ENCODE assay signal across 8 mouse cellular contexts in genomic region chr11:94469136-94470064, GRCm38 (mm10). TPM values are rescaled to one million over a fixed set of nuclear protein-coding genes. Genes with fewer than 3 reads are reported as not detected.
DNase-seq lines count a peak whose midpoint lies in the region; ATAC-seq and TF ChIP-seq lines count a peak whose summit lies in the region.

No protein-coding gene starts in this region.

- TF ChIP-seq POLR2A in embryonic fibroblast, embryonic 13.5 days (IDR thresholded peaks at IDR 0.05; ENCODE audit: low read depth, low read length), result 0 out of 2 replicates have a peak, but pooled peaks have one; percentile 19
- no peak for TF ChIP-seq POLR2A in olfactory bulb, adult 2 months (IDR thresholded peaks at IDR 0.05; ENCODE audit: insufficient read depth, low read depth, low read length)

- DNase-seq in lung, postnatal 25 days (ENCODE audit: low spot score), result no peak
- peak; percentile 41 for DNase-seq in induced T-regulatory cell, adult 2 months (ENCODE audit: low read depth)
- no peak for DNase-seq in frontal cortex, adult 2 months (ENCODE audit: extremely low spot score in 1 of 2, low spot score in 1 of 2)
- DNase-seq in frontal cortex, postnatal 10 days (ENCODE audit: low spot score in 2 of 2), result no peak

- TF ChIP-seq CTCF in embryonic fibroblast, embryonic 13.5 days (IDR thresholded peaks at IDR 0.05; ENCODE audit: borderline replicate concordance, insufficient read depth, low read length), result no peak
- no peak for TF ChIP-seq CTCF in olfactory bulb, adult 2 months (IDR thresholded peaks at IDR 0.05; ENCODE audit: insufficient read depth, low read depth, low read length)

- H3K27me3 ChIP-seq in lung, embryonic 15.5 days, result peaks cover 32% of the 10 kb centered on the region; the same call in 1 of the 2 replicates

- peak; percentile 55 for ATAC-seq in lung, embryonic 15.5 days (ENCODE audit: borderline replicate concordance, extremely low read depth, low FRiP score, low TSS enrichment)
- ATAC-seq in granulocyte monocyte progenitor cell, adult 5-6 weeks (replicated peaks; ENCODE audit: poor library complexity, severe bottlenecking), result no peak

- no peaks in the 10 kb centered on the region for H3K9me3 ChIP-seq in lung, embryonic 15.5 days

- peak overlapping the region; percentile 25 for H3K4me2 ChIP-seq in lung, embryonic 15.5 days

- 30% methylated on average over 9 of the region's 9 CpGs for WGBS in lung, embryonic 15.5 days
- 20% methylated on average over 7 of the region's 9 CpGs for WGBS in olfactory bulb, adult 2 months

- peaks cover 73% of the 10 kb centered on the region for H3K4me1 ChIP-seq in lung, embryonic 15.5 days
- H3K4me1 ChIP-seq in embryonic fibroblast, embryonic 13.5 days (ENCODE audit: control insufficient read depth, insufficient read depth, low read length), result peaks cover 5% of the 10 kb centered on the region
- H3K4me1 ChIP-seq in olfactory bulb, adult 2 months (ENCODE audit: control insufficient read depth, insufficient read depth, low read length), result peaks cover 64% of the 10 kb centered on the region

- H3K4me3 ChIP-seq in lung, embryonic 15.5 days, result no peak overlapping the region
- H3K4me3 ChIP-seq in embryonic fibroblast, embryonic 13.5 days (ENCODE audit: insufficient read depth, low read length), result no peak overlapping the region
- no peak overlapping the region for H3K4me3 ChIP-seq in olfactory bulb, adult 2 months (ENCODE audit: insufficient read depth, low read depth, low read length)

- H3K27ac ChIP-seq in lung, embryonic 15.5 days, result peak overlapping the region; percentile 71
- H3K27ac ChIP-seq in embryonic fibroblast, embryonic 13.5 days (ENCODE audit: insufficient read depth, low read length), result peak overlapping the region; percentile 74
- peak overlapping the region; percentile 53 for H3K27ac ChIP-seq in olfactory bulb, adult 2 months (ENCODE audit: insufficient read depth, low read depth, low read length)

- H3K9ac ChIP-seq in lung, embryonic 15.5 days, result no peak overlapping the region

- no peaks in the 10 kb centered on the region for H3K36me3 ChIP-seq in lung, embryonic 15.5 days

RNA-seq across cellular contexts. Expression of gene Cacna1g, which starts 4.6 kb away (rescaled TPM):
- 7.3 and 7.7 TPM in 2 replicates for polyA plus RNA-seq in lung, embryonic 15.5 days (2015; fragmentation: Nextera tagmentation; extraction: Ambion mirVana)
- polyA plus RNA-seq in embryonic fibroblast, embryonic 13.5 days (2011; ENCODE audit: insufficient read length, low read depth, missing spikeins), result 31.7 and 38.9 TPM in 2 replicates
- polyA plus RNA-seq in olfactory bulb, adult 2 months (2012; ENCODE audit: insufficient read depth, insufficient read length, low replicate concordance, missing spikeins), result 54.5 TPM in 1 of 2 replicates, not detected in the other
- not detected in 2 replicates for total RNA-seq in granulocyte monocyte progenitor cell, adult 5-6 weeks (2014; fragmentation: Nextera tagmentation)
- not detected in 2 replicates for total RNA-seq in granulocyte monocyte progenitor cell, adult 5-6 weeks (2017)
- polyA plus RNA-seq in frontal cortex, adult 2 months (2012; rRNA removed), result 188 and 191 TPM in 2 replicates

RNA-seq across cellular contexts. Expression of gene Spata20, which starts 16.6 kb away (rescaled TPM):
- 0.06 and 0.31 TPM in 2 replicates for polyA plus RNA-seq in lung, embryonic 15.5 days (2015; fragmentation: Nextera tagmentation; extraction: Ambion mirVana)
- not detected in 2 replicates for polyA plus RNA-seq in embryonic fibroblast, embryonic 13.5 days (2011; ENCODE audit: insufficient read length, low read depth, missing spikeins)
- not detected in 2 replicates for polyA plus RNA-seq in olfactory bulb, adult 2 months (2012; ENCODE audit: insufficient read depth, insufficient read length, low replicate concordance, missing spikeins)
- total RNA-seq in granulocyte monocyte progenitor cell, adult 5-6 weeks (2014; fragmentation: Nextera tagmentation), result not detected in 2 replicates
- total RNA-seq in granulocyte monocyte progenitor cell, adult 5-6 weeks (2017), result not detected in 2 replicates
- polyA plus RNA-seq in frontal cortex, adult 2 months (2012; rRNA removed), result 0.24 and 0.34 TPM in 2 replicates

RNA-seq across cellular contexts. Expression of gene Epn3, which starts 30.4 kb away (rescaled TPM):
- 16.8 and 17.3 TPM in 2 replicates for polyA plus RNA-seq in lung, embryonic 15.5 days (2015; fragmentation: Nextera tagmentation; extraction: Ambion mirVana)
- 0.53 and 1.4 TPM in 2 replicates for polyA plus RNA-seq in embryonic fibroblast, embryonic 13.5 days (2011; ENCODE audit: insufficient read length, low read depth, missing spikeins)
- polyA plus RNA-seq in olfactory bulb, adult 2 months (2012; ENCODE audit: insufficient read depth, insufficient read length, low replicate concordance, missing spikeins), result not detected in 2 replicates
- not detected in 2 replicates for total RNA-seq in granulocyte monocyte progenitor cell, adult 5-6 weeks (2014; fragmentation: Nextera tagmentation)
- total RNA-seq in granulocyte monocyte progenitor cell, adult 5-6 weeks (2017), result not detected in 2 replicates
- polyA plus RNA-seq in frontal cortex, adult 2 months (2012; rRNA removed), result 0.60 and 1.2 TPM in 2 replicates

RNA-seq across cellular contexts. Expression of gene Mycbpap, which starts 52.1 kb away (rescaled TPM):
- polyA plus RNA-seq in lung, embryonic 15.5 days (2015; fragmentation: Nextera tagmentation; extraction: Ambion mirVana), result 4.6 and 5.4 TPM in 2 replicates
- polyA plus RNA-seq in embryonic fibroblast, embryonic 13.5 days (2011; ENCODE audit: insufficient read length, low read depth, missing spikeins), result 1.6 and 2.0 TPM in 2 replicates
- not detected in 2 replicates for polyA plus RNA-seq in olfactory bulb, adult 2 months (2012; ENCODE audit: insufficient read depth, insufficient read length, low replicate concordance, missing spikeins)
- 1.1 and 5.4 TPM in 2 replicates for total RNA-seq in granulocyte monocyte progenitor cell, adult 5-6 weeks (2014; fragmentation: Nextera tagmentation)
- 0.13 TPM in 1 of 2 replicates, not detected in the other for total RNA-seq in granulocyte monocyte progenitor cell, adult 5-6 weeks (2017)
- polyA plus RNA-seq in frontal cortex, adult 2 months (2012; rRNA removed), result 1.9 and 2.0 TPM in 2 replicates
